ENCODE assay signal across 29 mouse cellular contexts in genomic region chr1:77468717-77469314, GRCm38 (mm10). TPM values are rescaled to one million over a fixed set of nuclear protein-coding genes. Genes with fewer than 3 reads are reported as not detected.
A peak's percentile ranks its signal among the peaks of the same experiment; 100 is the strongest.
DNase-seq lines count a peak whose midpoint lies in the region; ATAC-seq and TF ChIP-seq lines count a peak whose summit lies in the region.
"Had no signal": no experiment of that assay in that cellular context is flagged by ENCODE, and none has a peak within 500 bp of the region (broad histone marks: within the 10 kb centered on the region; RNA-seq: fewer than 3 reads in every experiment).

No protein-coding gene starts in this region.

- no peak for TF ChIP-seq POLR2A in lung, adult 2 months (IDR thresholded peaks at IDR 0.05; ENCODE audit: borderline replicate concordance, extremely low read depth, low read depth, low read length)

- no peaks in the 10 kb centered on the region for H3K27me3 ChIP-seq in lung, embryonic 15.5 days
- no peaks in the 10 kb centered on the region for H3K27me3 ChIP-seq in intestine, postnatal 0 days (replicated peaks; ENCODE audit: control insufficient read depth, insufficient read depth, low read length)
- H3K27me3 ChIP-seq in stomach, embryonic 15.5 days (replicated peaks), result no peaks in the 10 kb centered on the region
- H3K27me3 ChIP-seq: CH12.LX; embryonic facial prominence, embryonic 15.5 days; kidney, embryonic 15.5 days; limb, embryonic 13.5 days; midbrain, embryonic 12.5 days; Patski had no signal

- H3K4me2 ChIP-seq in lung, embryonic 15.5 days, result no peak overlapping the region
- H3K4me2 ChIP-seq in intestine, postnatal 0 days (replicated peaks; ENCODE audit: low read depth), result no peak overlapping the region; the same call in 1 of the 2 replicates
- H3K4me2 ChIP-seq in stomach, embryonic 15.5 days, result no peak overlapping the region
- H3K4me2 ChIP-seq: embryonic facial prominence, embryonic 15.5 days; hindbrain, embryonic 14.5 days; kidney, embryonic 15.5 days; limb, embryonic 13.5 days; midbrain, embryonic 12.5 days had no signal

- no peak for DNase-seq in lung, adult 2 months
- DNase-seq in layer of hippocampus, adult 2 months (ENCODE audit: low spot score in 2 of 2), result no peak
- no peak for DNase-seq in urinary bladder, adult 18-20 months (ENCODE audit: low spot score in 2 of 2)
- DNase-seq: adrenal gland, postnatal 10 days; B cell, adult 2 months; cerebellum, adult 2 months; cerebellum, postnatal 36 days; gastrocnemius, postnatal 14 days; kidney, postnatal 36 days; layer of hippocampus, adult 9-11 months; spleen, adult 18-20 months; thymus, adult 18-20 months; thymus, postnatal 36 days had no signal

- no peak overlapping the region for H3K9ac ChIP-seq in lung, embryonic 15.5 days
- no peak overlapping the region for H3K9ac ChIP-seq in intestine, postnatal 0 days (ENCODE audit: low read depth, low read length)
- no peak overlapping the region for H3K9ac ChIP-seq in stomach, embryonic 15.5 days
- H3K9ac ChIP-seq: embryonic facial prominence, embryonic 15.5 days; hindbrain, embryonic 14.5 days; kidney, embryonic 15.5 days; limb, embryonic 13.5 days; liver, embryonic 14.5 days; midbrain, embryonic 12.5 days had no signal

- no peak overlapping the region for H3K4me3 ChIP-seq in lung, embryonic 15.5 days
- H3K4me3 ChIP-seq in lung, adult 2 months (replicated peaks; ENCODE audit: extremely low read depth, low read depth, low read length), result no peak overlapping the region
- H3K4me3 ChIP-seq in intestine, postnatal 0 days (ENCODE audit: low read depth, low read length), result no peak overlapping the region
- H3K4me3 ChIP-seq in stomach, embryonic 15.5 days (replicated peaks), result no peak overlapping the region
- no peak overlapping the region for H3K4me3 ChIP-seq in layer of hippocampus, adult 2 months
- H3K4me3 ChIP-seq: embryonic facial prominence, embryonic 15.5 days; kidney, embryonic 15.5 days; limb, embryonic 13.5 days; midbrain, embryonic 12.5 days had no signal

- peaks cover 48% of the 10 kb centered on the region for H3K4me1 ChIP-seq in lung, embryonic 15.5 days
- H3K4me1 ChIP-seq in lung, adult 2 months (ENCODE audit: control insufficient read depth, insufficient read depth, low read length), result peaks cover 17% of the 10 kb centered on the region
- no peaks in the 10 kb centered on the region for H3K4me1 ChIP-seq in intestine, postnatal 0 days (replicated peaks; ENCODE audit: control insufficient read depth, insufficient read depth, low read length)
- H3K4me1 ChIP-seq in stomach, embryonic 15.5 days, result peaks cover 26% of the 10 kb centered on the region; the same call in 1 of the 2 replicates

- no peaks in the 10 kb centered on the region for H3K36me3 ChIP-seq in lung, embryonic 15.5 days
- H3K36me3 ChIP-seq in intestine, postnatal 0 days (ENCODE audit: control insufficient read depth, insufficient read depth), result no peaks in the 10 kb centered on the region
- H3K36me3 ChIP-seq in stomach, embryonic 15.5 days, result no peaks in the 10 kb centered on the region
- H3K36me3 ChIP-seq: embryonic facial prominence, embryonic 15.5 days; G1E; kidney, embryonic 15.5 days; midbrain, embryonic 12.5 days had no signal

- WGBS in lung, embryonic 15.5 days, result 46% methylated on average over 5 of the region's 5 CpGs
- 39% methylated on average over 5 of the region's 5 CpGs for WGBS in lung, adult 2 months
- 37% methylated on average over 5 of the region's 5 CpGs for WGBS in intestine, postnatal 0 days
- WGBS in stomach, embryonic 15.5 days, result 53% methylated on average over 5 of the region's 5 CpGs

- no peak for TF ChIP-seq CTCF in lung, adult 2 months (IDR thresholded peaks at IDR 0.05; ENCODE audit: insufficient read depth, low read length)
- no peak for TF ChIP-seq CTCF in intestine, postnatal 0 days (IDR thresholded peaks at IDR 0.05; ENCODE audit: low read depth)
- TF ChIP-seq CTCF in layer of hippocampus, adult 2 months (conservative IDR thresholded peaks at IDR 0.05), result no peak

- peak overlapping the region; percentile 7; the same call in 1 of the 2 replicates for H3K27ac ChIP-seq in lung, embryonic 15.5 days
- H3K27ac ChIP-seq in intestine, postnatal 0 days (ENCODE audit: low read depth, low read length), result no peak overlapping the region
- H3K27ac ChIP-seq in stomach, embryonic 15.5 days, result no peak overlapping the region; the same call in 1 of the 2 replicates
- no peak overlapping the region for H3K27ac ChIP-seq in layer of hippocampus, adult 2 months
- H3K27ac ChIP-seq: embryonic facial prominence, embryonic 15.5 days; hindbrain, embryonic 14.5 days; kidney, embryonic 15.5 days; limb, embryonic 13.5 days; liver, embryonic 14.5 days; midbrain, embryonic 12.5 days had no signal

- peak; percentile 69; the same call in 1 of the 2 replicates for ATAC-seq in lung, embryonic 15.5 days (ENCODE audit: borderline replicate concordance, extremely low read depth, low FRiP score, low TSS enrichment)
- ATAC-seq in granulocyte monocyte progenitor cell, adult 5-6 weeks (replicated peaks; ENCODE audit: poor library complexity, severe bottlenecking), result peak; percentile 45; the same call in 1 of the 2 replicates
- ATAC-seq in intestine, postnatal 0 days, result peak; percentile 92
- peak; percentile 87 for ATAC-seq in stomach, embryonic 15.5 days (ENCODE audit: insufficient read depth, low FRiP score, low read depth)
- ATAC-seq: activated CD4-positive, CD25-positive, alpha-beta regulatory T cell, adult 4 months; forebrain, embryonic 16.5 days; inflammation-experienced regulatory T-cells, adult 6 months; Patski had no signal

- H3K9me3 ChIP-seq in lung, embryonic 15.5 days, result no peaks in the 10 kb centered on the region
- H3K9me3 ChIP-seq in intestine, postnatal 0 days (ENCODE audit: control insufficient read depth), result no peaks in the 10 kb centered on the region
- no peaks in the 10 kb centered on the region for H3K9me3 ChIP-seq in stomach, embryonic 15.5 days
- H3K9me3 ChIP-seq: embryonic facial prominence, embryonic 15.5 days; kidney, embryonic 15.5 days; limb, embryonic 13.5 days; midbrain, embryonic 12.5 days had no signal

RNA-seq across cellular contexts. Expression of gene Epha4, which starts 46.1 kb away (rescaled TPM):
- 14.2 and 16.9 TPM in 2 replicates for polyA plus RNA-seq in lung, embryonic 15.5 days (2015; fragmentation: Nextera tagmentation; extraction: Ambion mirVana)
- 8.3 and 20.6 TPM in 2 replicates for polyA plus RNA-seq in lung, adult 2 months (2012; rRNA removed)
- not detected in 2 replicates for total RNA-seq in granulocyte monocyte progenitor cell, adult 5-6 weeks (2014; fragmentation: Nextera tagmentation)
- 0.31 TPM in 1 of 2 replicates, not detected in the other for total RNA-seq in granulocyte monocyte progenitor cell, adult 5-6 weeks (2017)
- polyA plus RNA-seq in intestine, postnatal 0 days (2015; fragmentation: Nextera tagmentation; extraction: Ambion mirVana), result 1.5 and 2.1 TPM in 2 replicates
- polyA plus RNA-seq in stomach, embryonic 15.5 days (2015; fragmentation: Nextera tagmentation; extraction: Ambion mirVana), result 9.4 and 11.8 TPM in 2 replicates
- 100 to 1,000 TPM; 334 to 340 TPM for total RNA-seq in layer of hippocampus, adult 2 months (2021)
- polyA plus RNA-seq: G1E had no signal
